Mouse (Mus musculus): ENCODE measurements at regions not wholly inside any gene's neighbourhood (a gene's known extent, or its start where the extent isn't known, plus 50 kb on each side); places are given as distances from the start of the nearest gene placed in this dataset.

DNA sequence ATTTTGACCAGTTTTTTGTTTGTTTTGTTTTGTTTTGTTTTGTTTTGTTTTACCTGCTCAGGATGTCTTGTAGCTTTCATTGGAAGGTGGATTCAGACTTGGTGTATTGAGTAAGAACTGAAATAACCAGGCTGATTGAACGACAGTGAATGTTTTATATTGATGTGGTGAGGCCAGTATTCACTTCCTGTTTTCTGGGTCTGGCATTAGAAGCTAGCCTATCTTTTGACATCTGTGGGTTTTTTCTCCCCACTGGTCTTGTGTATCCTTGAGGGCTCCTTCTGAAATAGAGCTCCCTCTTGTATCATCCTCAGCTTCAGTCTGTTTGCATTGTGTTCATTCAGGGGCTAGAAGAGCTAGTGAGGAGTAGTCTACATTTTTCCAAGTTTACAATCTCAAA is 175.5 kb downstream of the 1700129C05Rik start:
- DNase-seq: no peak

DNA sequence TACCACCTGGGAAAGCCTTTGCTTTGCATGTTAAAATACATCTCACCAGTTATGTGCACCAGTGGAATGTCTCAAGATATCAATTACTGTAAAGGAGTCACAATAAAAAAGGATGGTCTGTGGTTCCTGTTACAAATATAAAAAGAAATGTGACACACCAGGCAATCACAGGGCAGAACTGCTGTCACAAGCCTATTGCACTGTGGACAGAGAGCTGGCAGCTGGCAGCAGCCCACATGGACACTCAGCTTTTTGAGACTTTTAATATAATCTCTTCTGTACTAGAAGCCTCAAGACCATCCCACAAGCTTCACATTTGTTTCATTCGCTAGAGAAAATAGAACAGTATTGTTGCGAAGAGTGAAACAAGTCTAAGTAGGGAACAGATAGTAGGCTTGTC is 197.7 kb downstream of the 1700129C05Rik start:
- DNase-seq: no peak

DNA sequence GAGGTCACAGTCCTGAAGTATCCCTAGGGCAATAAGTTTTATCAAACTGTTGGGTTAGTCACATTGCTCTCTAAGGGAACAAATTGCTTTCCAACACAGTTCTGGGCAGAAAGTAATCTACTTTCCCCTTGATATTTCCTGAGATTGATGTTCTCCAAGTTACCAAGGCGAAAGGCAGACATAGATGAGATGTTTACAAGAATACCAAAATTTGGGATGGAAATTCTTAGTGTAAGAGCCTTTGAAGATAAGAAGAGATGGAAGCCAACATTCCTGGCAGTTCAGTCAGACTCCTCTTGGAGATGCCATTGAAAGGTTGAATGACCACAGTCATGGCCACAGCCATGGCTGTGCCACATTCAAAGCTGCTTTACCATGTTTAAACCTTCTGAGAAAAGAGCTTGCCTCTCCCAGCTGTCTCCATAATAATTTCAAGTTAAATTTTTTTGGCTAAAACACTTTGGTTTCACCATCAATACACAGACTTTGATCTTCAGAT is 199.4 kb downstream of the 1700129C05Rik start:
- no peak for DNase-seq

DNA sequence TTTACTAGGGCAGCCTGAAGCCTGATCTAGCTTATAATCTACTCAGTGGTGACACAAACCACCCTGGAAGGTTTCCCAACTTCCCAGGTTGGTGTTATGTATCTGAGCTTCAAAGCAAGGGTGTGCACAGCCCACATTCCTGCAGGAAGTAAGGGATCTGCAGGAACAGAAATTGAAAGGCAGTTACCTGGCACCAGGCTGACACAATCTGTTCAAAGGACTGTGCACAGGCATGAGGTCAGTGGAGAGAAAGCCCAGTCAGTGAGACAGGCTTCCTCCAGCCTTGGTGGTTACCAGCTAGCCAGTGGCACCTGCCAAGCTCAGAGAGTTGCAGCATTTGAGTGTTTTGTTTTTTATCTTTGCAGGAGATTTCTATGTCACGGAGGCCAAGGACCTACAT is 203.6 kb downstream of the 1700129C05Rik start:
- DNase-seq: no peak

DNA sequence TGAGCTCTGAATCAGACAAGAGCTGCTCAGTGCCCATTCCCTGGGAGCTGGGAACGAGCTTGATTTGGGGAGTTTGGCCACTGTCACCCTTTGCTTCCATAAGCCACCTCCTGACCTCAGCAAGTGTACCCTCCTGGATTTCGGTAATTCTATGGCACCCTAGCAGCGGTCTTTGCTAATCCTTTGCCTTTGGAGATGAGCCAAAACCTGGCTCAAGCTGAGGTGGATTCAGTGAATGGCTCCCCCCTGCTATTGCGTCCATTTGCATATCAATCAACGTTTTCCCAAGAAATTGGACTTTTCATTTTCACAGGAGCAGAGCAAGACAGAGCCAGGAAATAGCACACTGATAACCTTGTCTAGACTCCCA is 204.1 kb downstream of the 1700129C05Rik start:
- no peak for DNase-seq

DNA sequence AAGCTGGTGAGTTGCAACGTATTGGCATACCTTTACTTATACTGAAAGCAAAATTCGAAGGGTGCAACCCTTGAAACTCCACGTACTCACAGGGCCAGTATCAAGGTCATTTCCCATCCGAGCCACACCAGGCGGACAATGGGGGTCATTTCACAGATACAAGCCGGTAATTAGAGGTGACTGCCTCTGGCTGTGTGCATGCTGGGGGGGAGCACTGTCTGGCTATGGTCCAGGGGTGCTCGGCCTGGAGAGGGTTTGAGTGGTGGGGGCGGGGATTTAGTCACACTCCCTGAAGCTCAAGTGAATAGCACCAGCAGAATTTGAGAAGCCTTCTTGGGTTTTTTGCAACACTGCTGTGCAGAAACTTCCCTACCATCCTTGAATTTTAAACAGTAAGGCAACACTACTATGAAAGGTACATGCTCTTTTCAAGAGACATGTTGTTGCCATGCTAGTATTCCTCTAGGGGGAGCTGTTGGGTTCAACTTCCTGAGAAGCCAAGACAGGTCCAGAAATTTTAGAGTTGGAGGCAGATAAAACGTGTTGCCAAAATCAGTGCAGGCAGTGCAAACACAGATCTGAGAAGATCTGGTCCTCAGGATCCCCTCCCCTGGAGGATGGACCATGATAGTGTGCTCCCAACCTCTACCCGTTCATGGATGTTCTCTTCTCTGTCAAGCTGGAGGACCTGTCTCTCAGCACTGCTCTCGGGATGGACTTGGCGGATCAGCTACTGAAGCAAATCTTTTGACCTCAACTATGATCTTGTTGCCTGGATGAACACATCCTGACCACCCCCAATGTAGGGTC is 204.7 kb downstream of the 1700129C05Rik start:
- peak; percentile 15 for DNase-seq

DNA sequence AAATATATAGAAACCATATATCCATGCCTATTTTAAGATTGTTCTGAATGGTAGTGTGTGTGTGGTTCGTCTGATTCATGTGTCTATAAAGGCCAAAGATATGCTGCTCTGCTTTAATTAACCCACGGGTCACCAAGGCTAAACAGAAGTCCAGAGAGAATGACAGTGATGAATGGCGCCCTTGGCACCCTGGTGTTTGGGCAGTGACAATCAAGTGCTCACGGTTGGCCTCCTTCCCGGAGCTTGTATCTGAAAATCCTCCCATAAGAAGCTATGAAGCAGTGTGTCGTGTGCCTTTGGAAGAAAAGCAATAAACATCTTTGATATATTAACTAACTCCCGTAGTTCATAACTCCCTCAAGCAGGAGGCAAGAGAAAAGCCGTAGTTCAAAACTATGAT is 205.4 kb downstream of the 1700129C05Rik start:
- peak; percentile 77 for DNase-seq

DNA sequence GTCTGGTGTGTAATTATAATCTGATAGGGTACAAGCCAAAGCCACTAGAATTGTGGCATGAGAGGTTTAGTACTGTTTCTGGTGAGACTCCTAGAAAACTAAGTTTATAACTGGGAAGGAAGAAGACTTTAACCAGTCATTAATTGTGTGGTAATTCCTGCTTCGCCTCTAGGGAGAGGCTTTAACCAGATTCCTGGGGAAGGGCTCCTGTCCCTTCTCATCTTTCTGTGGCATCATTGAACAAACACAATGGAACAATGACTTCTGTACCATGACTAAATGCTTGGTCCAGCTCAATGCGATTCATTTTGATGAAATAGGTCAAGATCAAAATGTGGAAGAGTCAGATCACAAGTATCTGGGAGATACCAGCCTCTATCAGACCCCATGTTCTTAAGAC is 206.6 kb downstream of the 1700129C05Rik start:
- no peak for DNase-seq

DNA sequence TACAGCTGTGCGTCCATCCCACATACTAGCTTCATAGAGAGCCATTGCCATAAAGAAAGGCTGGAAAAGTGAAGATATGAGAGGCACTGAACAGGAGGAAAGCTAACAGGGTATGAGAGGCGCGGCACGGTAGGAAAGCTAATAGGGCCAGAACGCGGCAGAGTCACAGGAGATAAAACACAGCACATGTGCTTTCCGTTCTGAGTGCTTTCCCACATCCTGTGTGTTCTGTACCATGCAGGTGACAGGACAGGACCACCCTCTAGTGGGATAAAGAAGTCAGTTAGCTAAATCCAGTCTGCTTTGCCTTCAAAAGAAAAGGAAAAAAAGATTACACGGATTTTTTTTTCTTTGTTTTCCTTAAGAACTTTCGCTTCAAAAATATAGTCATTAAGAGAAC is 224.8 kb downstream of the 1700129C05Rik start:
- no peak for DNase-seq

DNA sequence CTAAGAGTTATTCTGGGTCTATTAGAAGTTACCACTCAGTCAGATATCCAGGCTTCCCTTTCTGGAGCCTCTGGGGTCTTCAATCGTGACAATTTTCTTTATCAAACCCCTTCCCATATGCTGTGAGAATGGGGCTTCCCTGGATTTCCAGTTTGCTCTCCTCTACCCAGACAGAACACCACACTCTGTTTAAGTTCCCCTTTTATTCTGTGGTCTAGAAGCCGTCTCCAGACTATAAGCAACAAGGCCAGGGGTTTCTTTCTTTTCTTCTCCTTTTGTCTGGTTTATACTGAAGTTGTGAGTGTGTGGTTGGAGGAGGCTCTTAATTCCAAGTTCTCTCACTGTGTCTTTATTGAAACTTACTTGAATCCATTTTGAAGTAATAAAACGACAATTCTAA is 225.5 kb downstream of the 1700129C05Rik start:
- DNase-seq: no peak

DNA sequence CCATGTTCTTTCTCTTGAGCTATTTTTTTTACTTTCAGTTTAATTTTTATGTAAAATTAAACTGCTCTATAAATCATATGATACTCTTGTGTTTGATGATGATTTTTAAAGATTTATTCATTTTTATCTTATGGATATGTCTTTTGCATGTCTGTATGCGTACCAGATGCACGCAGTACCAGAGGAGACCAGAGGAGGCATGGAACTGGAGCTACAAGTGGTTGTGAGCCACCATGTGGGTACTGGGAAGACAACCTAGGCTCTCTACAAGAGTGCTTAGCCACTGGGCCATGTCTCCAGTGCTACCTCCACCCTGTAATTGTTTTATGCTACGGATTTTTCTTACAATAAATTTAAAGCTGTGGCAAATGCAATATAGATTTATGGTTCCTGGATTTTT is 227.8 kb downstream of the 1700129C05Rik start:
- DNase-seq: no peak

DNA sequence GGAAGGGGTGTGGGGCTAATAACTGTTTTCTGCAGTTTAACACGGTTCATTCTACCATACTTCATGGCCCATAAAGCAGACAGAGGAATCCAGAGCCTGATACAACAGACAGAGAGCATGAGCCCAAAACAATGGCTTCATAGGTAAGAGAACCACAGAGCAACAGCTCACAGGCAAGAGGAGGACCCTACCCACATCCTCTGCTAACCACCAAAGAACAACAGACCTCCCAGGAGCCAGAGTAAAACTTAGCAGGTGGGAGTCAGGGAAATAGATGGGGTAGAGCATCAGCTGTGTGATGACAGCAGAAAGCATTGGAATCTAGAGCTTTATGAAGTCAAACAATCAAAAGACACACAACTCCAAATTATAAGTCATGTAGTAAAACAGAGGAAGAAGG is 231.8 kb downstream of the 1700129C05Rik start:
- DNase-seq: no peak

DNA sequence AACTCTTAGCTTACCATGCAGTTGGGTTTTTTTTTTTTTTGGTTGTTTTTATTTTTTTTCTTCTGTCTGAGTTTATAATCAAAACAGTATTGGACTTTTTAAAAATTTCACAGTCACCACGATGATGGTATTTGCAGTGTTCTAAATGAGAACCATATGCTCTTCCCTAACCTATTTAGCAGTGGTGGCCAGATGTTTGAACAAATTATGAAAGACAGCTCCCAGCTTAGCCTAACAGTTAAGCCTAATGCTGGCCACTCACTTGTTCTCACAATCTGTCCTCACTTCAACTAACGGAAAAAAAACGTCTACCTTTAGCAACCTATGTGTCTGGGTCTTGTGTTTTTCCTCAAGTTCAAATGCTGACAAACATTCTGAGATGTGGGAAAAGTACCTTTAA is 234.8 kb downstream of the 1700129C05Rik start:
- no peak for DNase-seq

DNA sequence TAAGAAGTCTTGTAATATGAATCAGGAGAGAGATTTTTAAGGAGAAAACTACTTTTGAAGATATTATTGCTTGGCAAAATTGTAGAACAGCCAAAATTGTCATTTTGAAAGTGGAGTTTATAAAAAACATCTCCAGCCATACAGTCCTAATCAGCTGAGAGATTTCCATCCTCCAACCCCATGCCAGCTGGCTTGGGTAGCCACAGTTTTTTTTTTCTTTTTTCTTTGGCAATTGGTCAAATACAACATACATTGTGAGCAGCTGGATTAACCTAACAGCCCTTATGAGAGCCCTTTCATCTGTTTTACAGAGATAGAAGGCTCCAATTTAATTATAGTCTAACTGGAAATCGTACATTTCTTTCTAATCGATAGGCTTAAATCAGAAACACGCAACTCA is 235.3 kb downstream of the 1700129C05Rik start:
- DNase-seq: no peak

DNA sequence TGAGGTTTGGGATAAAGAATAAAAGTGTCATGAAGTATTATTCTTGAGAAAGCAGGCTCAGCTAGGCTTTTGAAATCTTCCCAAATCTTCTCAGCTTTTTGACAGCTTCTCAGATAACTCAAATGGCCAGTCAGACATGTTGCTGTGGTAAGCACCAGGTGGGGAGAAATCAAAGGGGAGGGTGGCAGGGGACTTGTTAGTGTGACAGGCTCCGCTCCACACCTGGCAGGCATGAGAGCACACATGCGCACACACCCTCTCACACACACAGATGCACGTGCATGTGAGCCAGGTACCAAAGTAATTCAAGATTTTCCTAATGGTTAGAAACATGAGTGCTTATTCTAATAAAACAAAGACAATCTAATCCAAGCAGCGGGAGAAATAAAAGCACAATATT is 236.1 kb downstream of the 1700129C05Rik start:
- DNase-seq: no peak

DNA sequence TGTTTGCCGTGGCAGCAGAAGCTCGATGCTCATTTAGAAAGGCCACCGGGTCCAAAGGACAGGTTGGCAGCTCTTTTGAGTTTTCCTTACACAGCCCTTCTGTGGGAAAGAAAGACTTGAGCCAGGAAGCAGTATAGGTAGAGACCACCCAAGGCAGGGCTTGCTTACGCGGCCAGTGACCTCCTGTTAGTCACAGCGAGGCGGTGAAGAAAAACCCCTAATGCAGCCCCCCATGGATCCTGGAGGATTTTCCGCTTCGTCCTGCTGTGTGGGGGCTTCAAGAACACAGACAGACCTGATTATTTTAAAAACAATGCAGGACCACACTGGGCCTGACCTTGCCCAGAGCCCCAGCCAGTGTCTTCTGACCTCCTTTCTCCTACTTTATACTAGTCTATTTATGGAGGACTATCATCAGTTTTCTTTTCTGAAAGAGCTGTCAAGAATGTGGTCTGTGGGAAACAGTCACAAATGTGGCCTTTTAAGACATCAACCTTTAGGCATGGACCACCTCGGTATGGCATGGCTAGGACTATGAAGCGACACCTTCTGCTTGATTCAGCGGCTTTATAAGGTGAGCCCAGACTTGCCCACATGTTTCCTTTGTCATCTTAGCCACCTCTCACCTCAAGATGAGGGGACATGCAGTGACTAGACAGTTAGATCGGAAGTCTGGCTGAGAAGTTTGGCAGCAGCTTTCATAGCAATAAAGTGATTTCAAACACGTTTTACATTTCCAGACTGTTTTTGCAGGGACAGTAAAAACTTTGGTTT is 274.3 kb downstream of the 1700129C05Rik start:
- DNase-seq: no peak

DNA sequence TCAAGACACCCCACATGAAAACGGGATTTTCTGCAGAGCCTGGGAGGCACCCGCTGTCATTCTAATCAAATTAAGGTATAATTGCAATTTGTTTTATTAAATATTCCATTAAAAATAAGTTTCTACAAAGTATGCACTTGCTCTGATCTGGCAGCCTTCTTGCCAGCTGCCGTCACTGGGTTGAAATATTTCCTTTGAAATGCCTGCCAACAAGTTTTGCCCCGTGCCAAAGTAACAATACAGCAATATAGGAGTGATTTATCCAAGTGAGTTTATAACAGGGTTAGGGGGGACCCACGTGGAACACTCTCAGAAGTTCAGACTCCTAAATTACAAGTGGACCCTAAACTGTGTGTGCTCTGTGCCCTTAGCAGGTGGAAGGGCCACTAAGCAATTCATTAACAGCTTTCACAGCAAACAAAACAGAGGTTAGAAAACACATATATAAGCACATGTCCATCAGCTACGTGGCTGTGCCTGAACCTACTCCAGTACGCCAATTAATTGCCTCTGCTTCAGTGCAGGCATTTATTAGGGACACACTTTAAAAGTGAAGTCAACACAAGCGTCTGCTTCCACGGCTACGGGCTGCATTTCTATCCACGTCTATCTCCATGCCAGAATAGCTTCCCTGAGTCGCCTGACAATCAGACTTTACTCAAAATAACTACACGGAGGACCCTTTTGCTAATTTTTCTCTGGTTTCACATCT is 275.1 kb downstream of the 1700129C05Rik start:
- peak; percentile 4 for DNase-seq

DNA sequence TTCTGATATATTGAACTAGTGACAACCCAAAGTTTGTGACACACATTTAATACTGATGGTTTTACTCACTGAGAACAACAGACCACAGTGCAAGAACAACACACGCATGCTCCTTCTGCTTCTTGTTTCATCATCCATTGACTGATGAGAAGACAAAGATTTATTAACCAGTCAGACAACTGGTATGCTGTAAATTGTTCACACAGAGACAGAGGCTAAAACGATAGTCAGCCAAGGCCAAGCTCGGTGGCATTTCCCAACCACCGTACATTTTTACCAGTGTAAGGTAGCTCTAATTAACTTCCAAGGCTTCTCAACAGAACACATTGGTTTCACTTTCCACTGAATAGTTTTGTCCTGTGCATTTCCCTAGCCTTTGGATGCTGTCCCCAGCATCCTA is 287.8 kb downstream of the 1700129C05Rik start:
- DNase-seq: no peak

DNA sequence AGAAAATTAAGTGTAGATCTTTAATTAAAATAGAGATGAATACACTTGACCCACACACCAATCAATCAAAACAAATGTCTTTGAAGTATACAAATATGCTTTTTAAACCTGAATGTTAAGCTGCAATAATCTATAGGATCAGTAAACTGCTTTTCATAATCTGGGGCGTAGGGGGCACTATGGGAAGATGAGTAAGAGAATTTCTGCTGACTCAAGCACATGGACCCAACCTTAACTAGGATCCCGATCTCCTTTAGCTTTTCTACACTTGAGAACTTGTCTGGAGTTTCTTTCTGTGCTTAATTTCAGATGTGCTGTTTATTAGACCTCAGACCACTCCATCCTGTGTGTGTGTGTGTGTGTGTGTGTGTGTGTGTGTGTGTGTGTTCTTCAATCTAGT is 298.1 kb downstream of the 1700129C05Rik start:
- DNase-seq: no peak

DNA sequence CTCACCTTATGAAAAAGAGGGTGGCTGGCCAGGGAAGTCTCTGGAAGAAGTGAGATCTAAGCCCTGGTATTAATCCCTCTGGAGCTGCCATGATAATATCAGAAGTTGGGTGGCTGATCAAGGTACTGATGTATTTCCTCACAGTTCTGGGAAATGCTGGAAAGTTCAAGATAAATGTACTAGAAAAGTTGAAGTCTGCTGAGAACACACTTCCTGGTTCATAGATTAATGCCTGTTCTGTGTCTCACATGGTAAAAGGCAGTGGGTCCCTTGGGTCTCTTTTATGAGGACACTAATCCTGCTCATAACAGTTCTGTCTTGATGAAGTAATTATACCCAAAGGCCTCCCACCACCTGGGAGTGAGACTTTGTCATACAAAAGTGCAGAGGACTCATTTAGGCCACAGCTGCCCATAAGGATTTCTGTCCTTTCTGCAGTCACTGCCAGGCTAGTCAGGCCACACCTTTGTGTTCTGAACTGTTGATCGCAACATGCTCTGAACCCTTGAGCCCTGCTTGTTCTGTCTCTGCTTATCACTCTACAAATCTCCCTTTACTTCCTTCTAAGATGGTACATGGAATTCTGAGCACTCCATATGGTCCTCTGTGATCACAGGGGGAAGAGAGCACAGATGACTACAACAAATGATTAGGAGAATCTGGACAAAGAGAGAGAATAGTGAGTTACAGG is 300.4 kb downstream of the 1700129C05Rik start:
- DNase-seq: no peak

DNA sequence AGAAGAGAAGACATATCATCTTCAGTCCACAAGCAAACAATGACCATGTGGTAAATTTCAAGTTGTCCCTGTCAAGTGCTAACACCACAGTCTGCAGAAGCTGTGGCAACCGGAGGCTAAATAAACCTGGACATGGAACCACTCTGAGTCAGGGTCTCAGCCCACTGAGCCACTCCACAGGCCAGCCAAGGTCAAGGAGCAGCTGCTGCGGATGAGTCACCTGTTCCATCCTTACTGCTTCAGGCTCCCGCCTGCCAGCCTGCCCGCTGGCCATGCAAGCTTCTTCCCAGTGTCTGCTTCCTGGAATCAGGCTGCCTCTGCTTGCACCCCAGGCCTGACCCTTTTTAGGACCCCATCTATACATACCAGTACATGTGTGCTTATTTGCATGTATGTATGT is 319.8 kb downstream of the 1700129C05Rik start:
- DNase-seq: no peak

DNA sequence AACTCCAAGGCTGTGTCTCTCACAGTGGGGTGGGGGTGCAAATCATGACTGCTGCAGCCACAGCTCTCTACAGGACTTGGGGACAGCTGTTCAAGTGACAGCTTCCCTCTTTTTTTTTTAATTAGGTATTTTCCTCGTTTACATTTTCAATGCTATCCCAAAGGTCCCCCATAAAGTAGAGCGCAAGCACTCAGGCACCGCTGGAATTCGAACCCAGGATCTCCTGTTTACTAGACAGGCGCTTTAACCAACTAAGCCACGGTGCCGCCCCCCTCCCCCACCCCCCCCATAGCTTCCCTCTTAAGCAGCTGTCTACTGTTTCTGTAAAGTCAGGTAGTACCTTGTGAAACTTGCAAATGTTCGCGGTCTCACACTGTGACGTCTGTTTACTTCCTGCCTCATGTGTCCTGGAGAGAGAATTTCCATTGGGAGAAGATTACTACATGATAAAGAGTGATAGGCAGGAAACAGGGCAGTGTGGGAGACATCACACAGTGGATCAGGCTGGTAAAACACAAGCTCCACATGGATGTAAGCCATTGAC is 324.7 kb downstream of the 1700129C05Rik start:
- DNase-seq: peak; percentile 33

DNA sequence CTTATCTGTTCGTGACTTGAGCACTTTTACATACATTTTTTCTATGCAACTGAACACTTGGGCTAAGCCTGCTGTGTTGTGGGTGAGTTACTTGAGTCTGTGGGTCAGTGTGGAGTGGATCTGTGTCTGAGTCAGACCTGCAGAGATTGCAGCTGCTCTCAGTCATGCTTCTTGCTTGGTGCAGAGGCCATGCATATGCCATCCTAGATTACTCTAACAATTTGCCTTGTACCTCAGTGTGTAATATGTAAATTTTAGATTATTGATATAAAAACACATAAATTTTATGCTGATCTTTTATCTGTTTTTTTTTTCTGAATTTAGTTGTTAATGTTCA is 326.2 kb downstream of the 1700129C05Rik start:
- DNase-seq: no peak

All from kidney, postnatal 14 days (tissue).